Mouse (Mus musculus) mouse embryonic stem cell (cell line): Measurements from ENCODE around the gene Dnase1l3.

Experiments
- in situ Hi-C, 2 experiments: fragments of 300-500 bp; cut with MboI; formaldehyde crosslinking; loops; 1 replicate in 1 of 2; 3 replicates in 1 of 2; pipeline ENCODE4 v1.14.3; 2019 to 2020; ENCODE audit warnings: low sequenced_read_pairs in 2 of 2, low pct_unique_long_range_greater_than_20kb in 1 of 2, mixed read lengths in 1 of 2; ENCODE audit not compliant: unreplicated experiment in 1 of 2

The Dnase1l3 gene

GRCm38 (mm10) chr14:7992158-7992557 lies 2.2 kb downstream of the Dnase1l3 start:
- in situ Hi-C loops, result loop anchor here (10.0 to 25.0 kb wide), 4 partner anchors 145 to 345 kb away; partner anchors contain the start of gene Flnb (in 1 of the 2)

GRCm38 (mm10) chr14:7991108-7991776 lies 3.1 kb downstream of the Dnase1l3 start:
- in situ Hi-C loops, result loop anchor here (10.0 to 25.0 kb wide), 4 partner anchors 146 to 346 kb away; partner anchors contain the start of gene Flnb (in 1 of the 2)

- in situ Hi-C loops, result loop anchor here (10.0 to 25.0 kb wide), 4 partner anchors 147 to 347 kb away; partner anchors contain the start of gene Flnb (in 1 of the 2)
These were observed 4.4 kb downstream of the Dnase1l3 start for GRCm38 (mm10) chr14:7989961-7990360.

- in situ Hi-C loops, result loop anchor here in 1 of 2 experiments (25.0 kb wide), 2 partner anchors 148 to 348 kb away; no protein-coding TSS in a partner anchor
These were observed 5.0 kb downstream of the Dnase1l3 start for GRCm38 (mm10) chr14:7989371-7989770.

GRCm38 (mm10) chr14:7986913-7987312 lies 7.5 kb downstream of the Dnase1l3 start:
- in situ Hi-C loops, result loop anchor here in 1 of 2 experiments (25.0 kb wide), 2 partner anchors 150 to 350 kb away; no protein-coding TSS in a partner anchor

- in situ Hi-C loops, result loop anchor here in 1 of 2 experiments (25.0 kb wide), 2 partner anchors 156 to 356 kb away; no protein-coding TSS in a partner anchor
These were observed 13.1 kb downstream of the Dnase1l3 start for GRCm38 (mm10) chr14:7981226-7981625.

- in situ Hi-C loops, result loop anchor here (10.0 to 25.0 kb wide), 3 partner anchors 159 to 359 kb away; no protein-coding TSS in a partner anchor
These were observed 16.2 kb downstream of the Dnase1l3 start for GRCm38 (mm10) chr14:7978183-7978582.

GRCm38 (mm10) chr14:7977471-7977870 lies 16.9 kb downstream of the Dnase1l3 start:
- in situ Hi-C loops, result loop anchor here (10.0 to 25.0 kb wide), 3 partner anchors 160 to 360 kb away; no protein-coding TSS in a partner anchor

GRCm38 (mm10) chr14:7975177-7975576 lies 19.2 kb downstream of the Dnase1l3 start:
- in situ Hi-C loops, result loop anchor here (10.0 to 25.0 kb wide), 3 partner anchors 162 to 362 kb away; no protein-coding TSS in a partner anchor

GRCm38 (mm10) chr14:7974643-7975042 lies 19.7 kb downstream of the Dnase1l3 start:
- in situ Hi-C loops, result loop anchor here (10.0 to 25.0 kb wide), 3 partner anchors 163 to 363 kb away; no protein-coding TSS in a partner anchor

- in situ Hi-C loops, result loop anchor here in 1 of 2 experiments (10.0 kb wide), 1 partner anchor 363 kb away; no protein-coding TSS in a partner anchor
These were observed 22.4 kb downstream of the Dnase1l3 start for GRCm38 (mm10) chr14:7971889-7972493.

GRCm38 (mm10) chr14:7964219-7964889 lies 30.0 kb downstream of the Dnase1l3 start:
- in situ Hi-C loops, result loop anchor here in 1 of 2 experiments (5.0 kb wide), 1 partner anchor 78 kb away; no protein-coding TSS in a partner anchor

GRCm38 (mm10) chr14:7963160-7963559 lies 31.2 kb downstream of the Dnase1l3 start:
- in situ Hi-C loops, result loop anchor here in 1 of 2 experiments (5.0 kb wide), 1 partner anchor 79 kb away; no protein-coding TSS in a partner anchor

- in situ Hi-C loops, result loop anchor here in 1 of 2 experiments (5.0 kb wide), 1 partner anchor 80 kb away; no protein-coding TSS in a partner anchor
These were observed 31.7 kb downstream of the Dnase1l3 start for GRCm38 (mm10) chr14:7962626-7963025.

GRCm38 (mm10) chr14:7961714-7962113 lies 32.7 kb downstream of the Dnase1l3 start:
- in situ Hi-C loops, result loop anchor here in 1 of 2 experiments (5.0 kb wide), 1 partner anchor 81 kb away; no protein-coding TSS in a partner anchor

GRCm38 (mm10) chr14:7960616-7961015 lies 33.8 kb downstream of the Dnase1l3 start:
- in situ Hi-C loops, result loop anchor here in 1 of 2 experiments (5.0 kb wide), 1 partner anchor 82 kb away; no protein-coding TSS in a partner anchor

- in situ Hi-C loops, result loop anchor here in 1 of 2 experiments (10.0 kb wide), 1 partner anchor 142 kb away; the partner anchor contains the start of gene Flnb
These were observed 37.3 kb downstream of the Dnase1l3 start, which contains the start of gene Gm45521 for GRCm38 (mm10) chr14:7957049-7957448. Gm45521 (plus strand) TSS chr14:7957288.

GRCm38 (mm10) chr14:7956427-7956826 lies 37.9 kb downstream of the Dnase1l3 start:
- in situ Hi-C loops, result loop anchor here in 1 of 2 experiments (10.0 kb wide), 1 partner anchor 142 kb away; the partner anchor contains the start of gene Flnb
